Mouse (Mus musculus) megakaryocyte, embryonic 14.5 days (primary cell): ENCODE measurements at regions not wholly inside any gene's neighbourhood (a gene's known extent, or its start where the extent isn't known, plus 50 kb on each side); places are given as distances from the start of the nearest gene placed in this dataset.

ENCODE experiments used
- FLI1 ChIP-seq: IDR thresholded peaks from 2 replicates; pipeline ENCODE4 v1.6.1; 2012; ENCODE audit warnings: low read length, inconsistent platforms, mixed read lengths
- GATA1 ChIP-seq: IDR thresholded peaks from 3 replicates; pipeline ENCODE4 v1.6.1; 2012; ENCODE audit warnings: mixed read lengths, low read length, inconsistent platforms, borderline replicate concordance

DNA sequence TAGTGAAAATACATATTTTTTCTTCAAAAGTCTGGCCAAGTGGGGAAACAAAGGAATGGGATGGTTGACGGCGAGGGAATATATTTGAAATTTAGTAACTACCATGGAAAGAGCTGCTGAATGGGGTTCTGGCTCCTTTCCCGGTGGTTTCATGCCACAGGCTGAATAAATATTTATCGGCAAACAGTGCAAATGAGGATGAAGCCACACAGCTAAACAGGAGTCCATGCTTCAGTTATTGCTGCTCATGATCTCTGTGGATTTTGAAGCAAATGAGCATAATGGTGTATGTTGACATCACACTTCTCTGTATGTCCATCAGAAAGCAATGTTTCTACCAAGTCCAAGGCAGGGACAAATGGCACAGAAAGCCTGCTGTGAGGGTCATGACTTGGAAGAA is 3580.6 kb upstream of the Gm7489 start:
- TF ChIP-seq GATA1 (no peak), FLI1 (no peak)
